Mouse (Mus musculus) inflammation-experienced regulatory T-cells, adult 6 months (primary cell): ENCODE data around the gene Ihh. TPM values are rescaled to one million over a fixed set of nuclear protein-coding genes. Genes with fewer than 3 reads are reported as not detected.

Source experiments
- ATAC-seq: one replicate; pipeline ENCODE4 v1.8.0; 2017
- polyA plus RNA-seq, 3 experiments: library from polyadenylated mRNA; unstranded; fragments of 100-300 nt; shearing (Covaris generic); gene quantifications; one replicate each; pipeline ENCODE4 v1.2.1; 2017

The Ihh gene
- not detected for polyA plus RNA-seq

GRCm38 (mm10) chr1:74951556-74952210, at the start of gene Ihh:
Ihh (minus strand) TSS chr1:74951672.
- ATAC-seq = no peak

GRCm38 (mm10) chr1:75001183-75001582, 49.7 kb upstream of the Ihh start:
- no peak for ATAC-seq

- no peak for ATAC-seq
Measured at GRCm38 (mm10) chr1:75000496-75000895, 49.0 kb upstream of the Ihh start.

GRCm38 (mm10) chr1:74999173-74999572, 47.7 kb upstream of the Ihh start:
- ATAC-seq = no peak

GRCm38 (mm10) chr1:74997231-74997630, 45.8 kb upstream of the Ihh start:
- ATAC-seq = no peak

- ATAC-seq = no peak
Measured at GRCm38 (mm10) chr1:74977001-74977400, 25.5 kb upstream of the Ihh start.

GRCm38 (mm10) chr1:74975936-74976335, 24.5 kb upstream of the Ihh start:
- ATAC-seq = no peak

GRCm38 (mm10) chr1:74973590-74973989, 22.1 kb upstream of the Ihh start:
- ATAC-seq = no peak

- ATAC-seq = peak; percentile 68
Measured at GRCm38 (mm10) chr1:74971353-74972050, 20.0 kb upstream of the Ihh start.

- ATAC-seq = no peak
Measured at GRCm38 (mm10) chr1:74967962-74968580, 16.6 kb upstream of the Ihh start.

- no peak for ATAC-seq
Measured at GRCm38 (mm10) chr1:74964494-74965215, 13.2 kb upstream of the Ihh start.

GRCm38 (mm10) chr1:74962853-74963227, 11.4 kb upstream of the Ihh start:
- no peak for ATAC-seq

- ATAC-seq = no peak
Measured at GRCm38 (mm10) chr1:74962126-74962852, 10.8 kb upstream of the Ihh start.

- ATAC-seq = no peak
Measured at GRCm38 (mm10) chr1:74961722-74962121, 10.2 kb upstream of the Ihh start.

- no peak for ATAC-seq
Measured at GRCm38 (mm10) chr1:74960059-74960458, 8.6 kb upstream of the Ihh start.

- no peak for ATAC-seq
Measured at GRCm38 (mm10) chr1:74950576-74951490, 639 bp downstream of the Ihh start.

GRCm38 (mm10) chr1:74950066-74950465, 1.4 kb downstream of the Ihh start:
- no peak for ATAC-seq

GRCm38 (mm10) chr1:74949666-74950050, 1.8 kb downstream of the Ihh start:
- ATAC-seq = no peak

GRCm38 (mm10) chr1:74948784-74949665, 2.4 kb downstream of the Ihh start:
- peak; percentile 72 for ATAC-seq

- no peak for ATAC-seq
Measured at GRCm38 (mm10) chr1:74947986-74948670, 3.3 kb downstream of the Ihh start.
